Mouse (Mus musculus) forebrain, postnatal 0 days (tissue): ENCODE results near the gene Krtap12-1. TPM values are rescaled to one million over a fixed set of nuclear protein-coding genes. Genes with fewer than 3 reads are reported as not detected.
"Not testable (repeated sequence)": the region's sequence is repeated elsewhere in the genome, so short reads cannot be mapped to it uniquely, and the experiment has no call there.

Experiments used
- ATAC-seq: fragments of 200-750 bp; cut with Nextera tagmentation; 2 replicates; pipeline ENCODE4 v1.8.0; 2017; ENCODE audit warnings: mild to moderate bottlenecking, moderate library complexity
- DNase-seq: peaks from one replicate; pipeline ENCODE4 v3.0.0-alpha.2; 2015
- H3K27ac ChIP-seq: fragments of 300-500 bp; sonication (generic); 2 replicates; pipeline ENCODE4 v1.5.1; 2014; ENCODE audit warnings: low read depth, mild to moderate bottlenecking, antibody characterized with exemption, low read length, moderate library complexity, mixed read lengths
- H3K27me3 ChIP-seq: fragments of 300-500 bp; sonication (generic); 2 replicates; pipeline ENCODE4 v1.6.1; 2014; ENCODE audit warnings: mild to moderate bottlenecking, low read length, mixed read lengths; ENCODE audit not compliant: insufficient read depth
- H3K36me3 ChIP-seq: fragments of 300-500 bp; sonication (generic); 2 replicates; pipeline ENCODE4 v1.6.1; 2014; ENCODE audit warnings: mild to moderate bottlenecking, moderate library complexity; ENCODE audit not compliant: insufficient read depth
- H3K4me1 ChIP-seq: fragments of 300-500 bp; sonication (generic); 2 replicates; pipeline ENCODE4 v1.6.1; 2014; ENCODE audit warnings: antibody characterized with exemption; ENCODE audit not compliant: insufficient read depth
- H3K4me2 ChIP-seq: fragments of 300-500 bp; sonication (generic); 2 replicates; pipeline ENCODE4 v1.6.1; 2014; ENCODE audit warnings: low read depth, mild to moderate bottlenecking, moderate library complexity
- H3K4me3 ChIP-seq: fragments of 300-500 bp; sonication (generic); 2 replicates; pipeline ENCODE4 v1.5.1; 2014; ENCODE audit warnings: low read depth, low read length, mixed read lengths
- H3K9ac ChIP-seq: fragments of 300-500 bp; sonication (generic); 2 replicates; pipeline ENCODE4 v1.6.1; 2014; ENCODE audit warnings: mild to moderate bottlenecking
- H3K9me3 ChIP-seq: fragments of 300-500 bp; sonication (generic); 2 replicates; pipeline ENCODE4 v1.6.1; 2016; ENCODE audit warnings: low read length
- CTCF ChIP-seq: sonication (generic); IDR thresholded peaks from 2 replicates; pipeline ENCODE4 v1.5.1; 2016; ENCODE audit warnings: antibody characterized with exemption, control low read depth, low read depth
- WGBS: fragments of 180-500 bp; shearing (Covaris S2); extraction: QIAGEN DNeasy Blood & Tissue Kit; methylation state at CpG from one replicate; pipeline ENCODE4 v1.1.7; 2014; 5-methylcytosine and 5-hydroxymethylcytosine counted together
- polyA plus RNA-seq: library from polyadenylated mRNA; unstranded; fragments of >200 nt; fragmentation: Nextera tagmentation; extraction: Ambion mirVana; gene quantifications from 2 replicates; pipeline ENCODE4 v1.2.1, GENCODE M21; 2015
- total RNA-seq: library from RNA; depleted of rRNA; stranded (reverse); fragments of >200 nt; gene quantifications from 2 replicates; pipeline ENCODE4 v1.2.3, GENCODE M21; 2014; rRNA removed

The Krtap12-1 gene
- total RNA-seq (not detected in 2 replicates), polyA plus RNA-seq (not detected in 2 replicates)

- not testable (repeated sequence) for H3K4me2 ChIP-seq, DNase-seq, ATAC-seq, H3K27ac ChIP-seq, H3K36me3 ChIP-seq, H3K9ac ChIP-seq, H3K9me3 ChIP-seq, H3K4me1 ChIP-seq, H3K4me3 ChIP-seq, H3K27me3 ChIP-seq
- 73% methylated on average over 1 of the region's 1 CpGs for WGBS
These were observed at the start of gene Krtap12-1 for GRCm38 (mm10) chr10:77720299-77720698. TSS of gene Krtap12-1 (plus strand) at chr10:77720599.

- no peak for TF ChIP-seq CTCF
- Histone ChIP-seq H3K27ac (no peak overlapping the region), H3K9ac (no peak overlapping the region), H3K4me1 (no peaks in the 10 kb centered on the region), H3K36me3 (no peaks in the 10 kb centered on the region), H3K4me3 (no peak overlapping the region), H3K27me3 (no peaks in the 10 kb centered on the region), H3K4me2 (no peak overlapping the region), H3K9me3 (no peaks in the 10 kb centered on the region)
- DNase-seq (no peak), ATAC-seq (no peak)
- WGBS = 75% methylated on average over 4 of the region's 4 CpGs
These were observed 49.7 kb upstream of the Krtap12-1 start for GRCm38 (mm10) chr10:77670710-77671109.

- H3K4me3 ChIP-seq = no peak overlapping the region
- no peaks in the 10 kb centered on the region for H3K4me1 ChIP-seq
- no peak for TF ChIP-seq CTCF
- H3K9me3 ChIP-seq = no peaks in the 10 kb centered on the region
- no peak overlapping the region for H3K9ac ChIP-seq
- DNase-seq (no peak), ATAC-seq (no peak)
- no peaks in the 10 kb centered on the region for H3K36me3 ChIP-seq
- no peaks in the 10 kb centered on the region for H3K27me3 ChIP-seq
- no peak overlapping the region for H3K27ac ChIP-seq
- WGBS = 88% methylated on average over 4 of the region's 4 CpGs
- H3K4me2 ChIP-seq = no peak overlapping the region
These were observed 48.9 kb upstream of the Krtap12-1 start for GRCm38 (mm10) chr10:77671519-77671918.

- Histone ChIP-seq H3K9me3 (no peaks in the 10 kb centered on the region), H3K27ac (no peak overlapping the region), H3K27me3 (peaks cover 9% of the 10 kb centered on the region), H3K36me3 (no peaks in the 10 kb centered on the region), H3K9ac (no peak overlapping the region), H3K4me1 (peaks cover 7% of the 10 kb centered on the region), H3K4me2 (no peak overlapping the region), H3K4me3 (no peak overlapping the region)
- whole genome bisulfite sequencing = 65% methylated on average over 13 of the region's 13 CpGs
- ATAC-seq (no peak), DNase-seq (no peak)
- TF ChIP-seq CTCF = no peak
These were observed 46.6 kb upstream of the Krtap12-1 start for GRCm38 (mm10) chr10:77673765-77674164.

GRCm38 (mm10) chr10:77677562-77677961 is 42.8 kb upstream of the Krtap12-1 start:
- Histone ChIP-seq H3K9ac (peak overlapping the region; percentile 22; the same call in 1 of the 2 replicates), H3K4me3 (peak overlapping the region; percentile 35), H3K36me3 (no peaks in the 10 kb centered on the region), H3K27me3 (peaks cover 9% of the 10 kb centered on the region), H3K9me3 (no peaks in the 10 kb centered on the region), H3K4me1 (peaks cover 7% of the 10 kb centered on the region), H3K4me2 (peak overlapping the region; percentile 68), H3K27ac (no peak overlapping the region)
- DNase-seq = peak; percentile 22
- peak; percentile 59 for ATAC-seq
- no peak for TF ChIP-seq CTCF
- WGBS = under 1% methylated on average over 35 of the region's 35 CpGs

- Histone ChIP-seq H3K4me1 (peaks cover 2% of the 10 kb centered on the region; the same call in 1 of the 2 replicates), H3K9me3 (no peaks in the 10 kb centered on the region), H3K9ac (no peak overlapping the region), H3K27me3 (peaks cover 16% of the 10 kb centered on the region), H3K4me2 (no peak overlapping the region), H3K27ac (no peak overlapping the region), H3K4me3 (no peak overlapping the region), H3K36me3 (no peaks in the 10 kb centered on the region)
- 72% methylated on average over 7 of the region's 7 CpGs for WGBS
- ATAC-seq (no peak), DNase-seq (no peak)
- TF ChIP-seq CTCF = no peak
These were observed 37.4 kb upstream of the Krtap12-1 start for GRCm38 (mm10) chr10:77682994-77683393.

- Histone ChIP-seq H3K4me3 (no peak overlapping the region), H3K27ac (no peak overlapping the region), H3K4me1 (no peaks in the 10 kb centered on the region), H3K9me3 (no peaks in the 10 kb centered on the region), H3K4me2 (no peak overlapping the region), H3K36me3 (no peaks in the 10 kb centered on the region), H3K27me3 (peaks cover 9% of the 10 kb centered on the region; the same call in 1 of the 2 replicates), H3K9ac (no peak overlapping the region)
- ATAC-seq (no peak), DNase-seq (no peak)
- no peak for TF ChIP-seq CTCF
- 41% methylated on average over 8 of the region's 8 CpGs for WGBS
These were observed 36.2 kb upstream of the Krtap12-1 start for GRCm38 (mm10) chr10:77684181-77684580.
